Mouse (Mus musculus): ENCODE results near the gene Hsf2bp. TPM values are rescaled to one million over a fixed set of nuclear protein-coding genes. Genes with fewer than 3 reads are reported as not detected.

Gene Hsf2bp
- polyA plus RNA-seq, 1 experiment from 2014 or later, result 0.26 TPM

GRCm38 (mm10) chr17:31919599-31919998 is 116.5 kb downstream of the Hsf2bp start:
- H3K27me3 ChIP-seq, result no peaks in the 10 kb centered on the region

GRCm38 (mm10) chr17:31918374-31918773 is 117.8 kb downstream of the Hsf2bp start:
- H3K27ac ChIP-seq, result no peak overlapping the region
- no peaks in the 10 kb centered on the region for H3K9me3 ChIP-seq (replicated peaks)
- no peaks in the 10 kb centered on the region for H3K36me3 ChIP-seq
- no peak overlapping the region for H3K9ac ChIP-seq
- no peaks in the 10 kb centered on the region for H3K27me3 ChIP-seq
- WGBS, result 87% methylated on average over 8 of the region's 8 CpGs
- no peak overlapping the region for H3K4me2 ChIP-seq
- H3K4me1 ChIP-seq (replicated peaks), result peaks cover 33% of the 10 kb centered on the region
- ATAC-seq (replicated peaks; ENCODE audit: insufficient number of reproducible peaks, insufficient read depth, low FRiP score, low read depth), result no peak
- H3K4me3 ChIP-seq, result no peak overlapping the region

More at GRCm38 (mm10) chr17:31919599-31919998, 116.5 kb downstream of the Hsf2bp start:
- Histone ChIP-seq H3K4me2 (no peak overlapping the region), H3K36me3 (no peaks in the 10 kb centered on the region), H3K9me3 (replicated peaks) (no peaks in the 10 kb centered on the region), H3K27ac (no peak overlapping the region), H3K4me3 (no peak overlapping the region), H3K9ac (no peak overlapping the region), H3K4me1 (replicated peaks) (peaks cover 29% of the 10 kb centered on the region)
- WGBS, result 74% methylated on average over 7 of the region's 7 CpGs
- ATAC-seq (replicated peaks; ENCODE audit: insufficient number of reproducible peaks, insufficient read depth, low FRiP score, low read depth), result no peak

GRCm38 (mm10) chr17:31916461-31916775 is 119.7 kb downstream of the Hsf2bp start:
- H3K4me1 ChIP-seq (replicated peaks), result peaks cover 43% of the 10 kb centered on the region
- no peak for ATAC-seq (replicated peaks; ENCODE audit: insufficient number of reproducible peaks, insufficient read depth, low FRiP score, low read depth)

GRCm38 (mm10) chr17:31915756-31916460 is 120.2 kb downstream of the Hsf2bp start:
- peak; percentile 20; the same call in 1 of the 2 replicates for ATAC-seq (replicated peaks; ENCODE audit: insufficient number of reproducible peaks, insufficient read depth, low FRiP score, low read depth)
- H3K27me3 ChIP-seq, result no peaks in the 10 kb centered on the region
- H3K36me3 ChIP-seq, result no peaks in the 10 kb centered on the region
- no peak overlapping the region for H3K4me2 ChIP-seq
- no peaks in the 10 kb centered on the region for H3K9me3 ChIP-seq (replicated peaks)
- H3K4me3 ChIP-seq, result no peak overlapping the region
- no peak overlapping the region for H3K9ac ChIP-seq
- H3K4me1 ChIP-seq (replicated peaks), result peaks cover 38% of the 10 kb centered on the region
- 51% methylated on average over 18 of the region's 18 CpGs for WGBS
- H3K27ac ChIP-seq, result no peak overlapping the region

More at GRCm38 (mm10) chr17:31916461-31916775, 119.7 kb downstream of the Hsf2bp start:
- Histone ChIP-seq H3K36me3 (no peaks in the 10 kb centered on the region), H3K9me3 (replicated peaks) (no peaks in the 10 kb centered on the region), H3K4me3 (no peak overlapping the region), H3K9ac (no peak overlapping the region), H3K27ac (no peak overlapping the region), H3K27me3 (no peaks in the 10 kb centered on the region), H3K4me2 (no peak overlapping the region)
- 51% methylated on average over 6 of the region's 6 CpGs for WGBS

GRCm38 (mm10) chr17:31914323-31914722 is 121.8 kb downstream of the Hsf2bp start:
- ATAC-seq (replicated peaks; ENCODE audit: insufficient number of reproducible peaks, insufficient read depth, low FRiP score, low read depth), result no peak
- H3K27me3 ChIP-seq, result no peaks in the 10 kb centered on the region
- no peaks in the 10 kb centered on the region for H3K36me3 ChIP-seq
- WGBS, result 92% methylated on average over 5 of the region's 5 CpGs
- no peak overlapping the region for H3K27ac ChIP-seq
- no peak overlapping the region for H3K9ac ChIP-seq
- peaks cover 26% of the 10 kb centered on the region for H3K4me1 ChIP-seq (replicated peaks)
- H3K4me3 ChIP-seq, result no peak overlapping the region
- H3K4me2 ChIP-seq, result no peak overlapping the region
- no peaks in the 10 kb centered on the region for H3K9me3 ChIP-seq (replicated peaks)

- Histone ChIP-seq H3K27me3 (no peaks in the 10 kb centered on the region), H3K27ac (no peak overlapping the region), H3K4me2 (no peak overlapping the region), H3K36me3 (no peaks in the 10 kb centered on the region), H3K9ac (no peak overlapping the region), H3K4me3 (no peak overlapping the region), H3K4me1 (replicated peaks) (peaks cover 26% of the 10 kb centered on the region), H3K9me3 (replicated peaks) (no peaks in the 10 kb centered on the region)
- no peak; the same call in 1 of the 2 replicates for ATAC-seq (replicated peaks; ENCODE audit: insufficient number of reproducible peaks, insufficient read depth, low FRiP score, low read depth)
- WGBS, result 60% methylated on average over 18 of the region's 18 CpGs
Observed at GRCm38 (mm10) chr17:31912881-31913662, 123.1 kb downstream of the Hsf2bp start.

GRCm38 (mm10) chr17:31912387-31912786 is 123.8 kb downstream of the Hsf2bp start:
- H3K9ac ChIP-seq, result no peak overlapping the region
- no peaks in the 10 kb centered on the region for H3K36me3 ChIP-seq
- H3K4me3 ChIP-seq, result no peak overlapping the region
- no peaks in the 10 kb centered on the region for H3K9me3 ChIP-seq (replicated peaks)
- H3K4me2 ChIP-seq, result no peak overlapping the region
- H3K4me1 ChIP-seq (replicated peaks), result peaks cover 26% of the 10 kb centered on the region
- no peaks in the 10 kb centered on the region for H3K27me3 ChIP-seq
- 78% methylated on average over 16 of the region's 16 CpGs for WGBS
- ATAC-seq (replicated peaks; ENCODE audit: insufficient number of reproducible peaks, insufficient read depth, low FRiP score, low read depth), result no peak
- no peak overlapping the region for H3K27ac ChIP-seq

GRCm38 (mm10) chr17:31908966-31909365 is 127.2 kb downstream of the Hsf2bp start:
- no peak overlapping the region for H3K4me2 ChIP-seq
- no peak overlapping the region for H3K27ac ChIP-seq
- H3K27me3 ChIP-seq, result no peaks in the 10 kb centered on the region
- ATAC-seq (replicated peaks; ENCODE audit: insufficient number of reproducible peaks, insufficient read depth, low FRiP score, low read depth), result no peak
- 94% methylated on average over 2 of the region's 2 CpGs for WGBS
- H3K36me3 ChIP-seq, result no peaks in the 10 kb centered on the region
- H3K9me3 ChIP-seq (replicated peaks), result no peaks in the 10 kb centered on the region
- H3K9ac ChIP-seq, result no peak overlapping the region
- H3K4me1 ChIP-seq (replicated peaks), result peaks cover 23% of the 10 kb centered on the region
- no peak overlapping the region for H3K4me3 ChIP-seq

GRCm38 (mm10) chr17:31906441-31906840 is 129.7 kb downstream of the Hsf2bp start:
- H3K27me3 ChIP-seq, result no peaks in the 10 kb centered on the region
- no peaks in the 10 kb centered on the region for H3K36me3 ChIP-seq
- H3K9me3 ChIP-seq (replicated peaks), result no peaks in the 10 kb centered on the region
- peaks cover 21% of the 10 kb centered on the region for H3K4me1 ChIP-seq (replicated peaks)
- no peak overlapping the region for H3K9ac ChIP-seq
- no peak overlapping the region for H3K4me2 ChIP-seq
- WGBS, result 87% methylated on average over 3 of the region's 3 CpGs
- peak overlapping the region; percentile 80 for H3K27ac ChIP-seq
- H3K4me3 ChIP-seq, result no peak overlapping the region
- no peak for ATAC-seq (replicated peaks; ENCODE audit: insufficient number of reproducible peaks, insufficient read depth, low FRiP score, low read depth)

- peak; percentile 76 for ATAC-seq (replicated peaks; ENCODE audit: insufficient number of reproducible peaks, insufficient read depth, low FRiP score, low read depth)
- Histone ChIP-seq H3K27me3 (no peaks in the 10 kb centered on the region), H3K36me3 (no peaks in the 10 kb centered on the region), H3K4me2 (no peak overlapping the region), H3K9me3 (replicated peaks) (no peaks in the 10 kb centered on the region), H3K4me3 (no peak overlapping the region), H3K4me1 (replicated peaks) (peaks cover 23% of the 10 kb centered on the region), H3K9ac (no peak overlapping the region), H3K27ac (peak overlapping the region; percentile 80)
- WGBS, result 64% methylated on average over 10 of the region's 10 CpGs
Observed at GRCm38 (mm10) chr17:31905791-31906211, 130.3 kb downstream of the Hsf2bp start.

GRCm38 (mm10) chr17:31905201-31905790 is 130.9 kb downstream of the Hsf2bp start:
- H3K27ac ChIP-seq, result peak overlapping the region; percentile 80
- ATAC-seq (replicated peaks; ENCODE audit: insufficient number of reproducible peaks, insufficient read depth, low FRiP score, low read depth), result no peak
- no peaks in the 10 kb centered on the region for H3K27me3 ChIP-seq
- H3K36me3 ChIP-seq, result no peaks in the 10 kb centered on the region
- no peak overlapping the region for H3K9ac ChIP-seq
- H3K4me2 ChIP-seq, result no peak overlapping the region
- H3K4me1 ChIP-seq (replicated peaks), result peaks cover 23% of the 10 kb centered on the region
- 79% methylated on average over 9 of the region's 9 CpGs for WGBS
- no peaks in the 10 kb centered on the region for H3K9me3 ChIP-seq (replicated peaks)
- H3K4me3 ChIP-seq, result no peak overlapping the region

All from heart, embryonic 15.5 days (tissue).